Mouse (Mus musculus) liver, adult 2 months (tissue): Measurements from ENCODE around the gene Ccsap. TPM values are rescaled to one million over a fixed set of nuclear protein-coding genes. Genes with fewer than 3 reads are reported as not detected.

ENCODE experiments used
- DNase-seq: peaks from one replicate; pipeline ENCODE4 v3.0.0-alpha.2; 2011; ENCODE audit warnings: low read depth, low spot score; ENCODE audit errors: extremely low read depth
- H3K27ac ChIP-seq: fragments of 200-500 bp; replicated peaks from 2 replicates; pipeline ENCODE4 v1.5.1; 2012; ENCODE audit warnings: low read depth, mild to moderate bottlenecking, control low read depth, inconsistent platforms, low read length; ENCODE audit not compliant: insufficient read depth
- H3K27me3 ChIP-seq: fragments of 200-500 bp; 2 replicates; pipeline ENCODE4 v1.6.1; 2012; ENCODE audit warnings: mild to moderate bottlenecking, moderate library complexity, low read length, inconsistent platforms; ENCODE audit not compliant: control insufficient read depth, insufficient read depth
- H3K36me3 ChIP-seq: fragments of 200-500 bp; 2 replicates; pipeline ENCODE4 v1.6.1; 2012; ENCODE audit warnings: low read length, inconsistent platforms; ENCODE audit not compliant: control insufficient read depth, insufficient read depth
- H3K4me1 ChIP-seq: fragments of 200-500 bp; 2 replicates; pipeline ENCODE4 v1.6.1; 2011; ENCODE audit warnings: low read length; ENCODE audit not compliant: control insufficient read depth, insufficient read depth
- H3K4me3 ChIP-seq: fragments of 200-500 bp; 2 replicates; pipeline ENCODE4 v1.5.1; 2011; ENCODE audit warnings: low read depth, mild to moderate bottlenecking, control low read depth, low read length, moderate library complexity; ENCODE audit not compliant: insufficient read depth
- H3K79me2 ChIP-seq: fragments of 200-500 bp; 2 replicates; pipeline ENCODE4 v1.6.1; 2012; ENCODE audit warnings: inconsistent platforms, mild to moderate bottlenecking, low read length, moderate library complexity; ENCODE audit not compliant: control insufficient read depth, insufficient read depth
- H3K9ac ChIP-seq: fragments of 200-500 bp; 2 replicates; pipeline ENCODE4 v1.6.1; 2012; ENCODE audit warnings: low read depth, mild to moderate bottlenecking, control low read depth, inconsistent platforms, low read length
- CTCF ChIP-seq: fragments of 200-500 bp; IDR thresholded peaks from 2 replicates; pipeline ENCODE4 v1.5.1; 2011; ENCODE audit warnings: low read depth, low read length, control low read depth
- POLR2A ChIP-seq: fragments of 200-500 bp; IDR thresholded peaks from 2 replicates; pipeline ENCODE4 v1.6.1; 2011; ENCODE audit warnings: low read length, control low read depth; ENCODE audit not compliant: insufficient read depth; ENCODE audit errors: extremely low read depth
- WGBS: fragments of 180-500 bp; shearing (Covaris S2); methylation state at CpG from one replicate; pipeline ENCODE4 v1.1.7; 2018; 5-methylcytosine and 5-hydroxymethylcytosine counted together
- polyA plus RNA-seq: library from polyadenylated mRNA; depleted of rRNA; stranded (reverse); fragments of >200 nt; gene quantifications from 2 replicates; pipeline ENCODE4 v1.2.3, GENCODE M21; 2012
- total RNA-seq: library from RNA; depleted of rRNA; stranded (reverse); fragments of >200 nt; gene quantifications from 2 replicates; pipeline ENCODE4 v1.2.3, GENCODE M21; 2014

The Ccsap gene
- total and polyA plus RNA-seq, 2 experiments = 0.09 to 0.12 TPM

- Histone ChIP-seq H3K4me3 (no peak overlapping the region), H3K79me2 (no peaks in the 10 kb centered on the region), H3K27me3 (no peaks in the 10 kb centered on the region), H3K27ac (no peak overlapping the region), H3K9ac (no peak overlapping the region), H3K36me3 (peaks cover 1% of the 10 kb centered on the region; the same call in 1 of the 2 replicates), H3K4me1 (no peaks in the 10 kb centered on the region)
- 79% methylated on average over 15 of the region's 15 CpGs for WGBS
- DNase-seq = peak; percentile 57
- TF ChIP-seq CTCF (no peak), POLR2A (no peak)
These were observed 19.2 kb downstream of the Ccsap start for GRCm38 (mm10) chr8:123840578-123841345.

- H3K4me3 ChIP-seq = no peak overlapping the region
- no peak overlapping the region for H3K27ac ChIP-seq
- no peak overlapping the region for H3K9ac ChIP-seq
- H3K27me3 ChIP-seq = no peaks in the 10 kb centered on the region
- H3K36me3 ChIP-seq = peaks cover 15% of the 10 kb centered on the region; the same call in 1 of the 2 replicates
- no peak for DNase-seq
- H3K4me1 ChIP-seq = no peaks in the 10 kb centered on the region
- H3K79me2 ChIP-seq = no peaks in the 10 kb centered on the region
- TF ChIP-seq POLR2A (no peak), CTCF (no peak)
- whole genome bisulfite sequencing = 72% methylated on average over 9 of the region's 9 CpGs
These were observed 21.5 kb downstream of the Ccsap start for GRCm38 (mm10) chr8:123838496-123838895.

- 90% methylated on average over 6 of the region's 6 CpGs for WGBS
- no peaks in the 10 kb centered on the region for H3K27me3 ChIP-seq
- H3K36me3 ChIP-seq = peaks cover 23% of the 10 kb centered on the region; the same call in 1 of the 2 replicates
These were observed 23.7 kb downstream of the Ccsap start for GRCm38 (mm10) chr8:123836354-123836753.

DNA sequence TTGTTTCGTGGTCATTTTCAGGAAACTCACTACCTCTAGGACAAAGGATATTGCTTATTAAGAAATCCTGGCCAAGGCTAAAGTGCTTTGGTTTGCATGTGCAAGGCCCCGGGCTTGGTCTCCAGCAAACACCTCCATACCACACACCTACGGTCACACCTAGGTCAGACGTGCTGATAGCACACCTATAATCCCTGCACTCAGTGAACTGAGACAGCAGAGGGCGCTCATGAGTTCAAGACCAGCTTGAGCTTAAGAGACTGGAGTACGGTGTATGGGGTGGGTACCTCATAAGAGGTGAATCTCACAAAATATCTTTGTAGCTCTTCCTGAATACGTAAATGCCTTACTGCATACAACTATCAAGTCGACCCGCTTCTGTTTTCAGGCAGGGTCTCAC, 24.6 kb downstream of the Ccsap start:
- no peaks in the 10 kb centered on the region for H3K79me2 ChIP-seq
- peak; percentile 47 for DNase-seq
- H3K4me3 ChIP-seq = no peak overlapping the region
- H3K27me3 ChIP-seq = no peaks in the 10 kb centered on the region
- H3K4me1 ChIP-seq = no peaks in the 10 kb centered on the region
- H3K9ac ChIP-seq = no peak overlapping the region
- TF ChIP-seq POLR2A (no peak), CTCF (peak; percentile 63; the same call in 1 of the 2 replicates)
- H3K36me3 ChIP-seq = peaks cover 25% of the 10 kb centered on the region; the same call in 1 of the 2 replicates
- 71% methylated on average over 9 of the region's 9 CpGs for WGBS
- no peak overlapping the region for H3K27ac ChIP-seq

More at GRCm38 (mm10) chr8:123836354-123836753, 23.7 kb downstream of the Ccsap start:
- no peak for TF ChIP-seq CTCF
- Histone ChIP-seq H3K9ac (no peak overlapping the region), H3K4me3 (no peak overlapping the region), H3K79me2 (no peaks in the 10 kb centered on the region), H3K4me1 (no peaks in the 10 kb centered on the region), H3K27ac (no peak overlapping the region)
- no peak for DNase-seq

DNA sequence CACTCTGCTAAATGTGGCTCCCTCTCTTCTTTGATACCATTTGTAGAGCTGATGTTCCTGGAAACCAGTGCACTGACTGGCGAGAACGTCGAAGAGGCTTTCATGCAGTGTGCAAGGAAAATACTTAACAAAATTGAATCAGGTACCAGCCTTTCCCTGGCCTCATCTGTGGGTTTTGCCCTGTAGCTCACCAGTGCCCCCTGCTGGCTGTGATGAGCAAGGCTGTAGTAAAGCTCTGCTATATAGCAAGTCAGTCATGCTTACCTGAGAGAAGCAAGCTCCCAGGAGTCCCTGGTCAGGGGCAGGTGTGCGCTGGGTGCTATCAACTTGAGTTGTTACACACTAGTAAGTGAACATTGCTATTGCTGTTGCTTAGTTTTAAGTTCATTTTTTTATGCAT, 27.3 kb downstream of the Ccsap start:
- no peaks in the 10 kb centered on the region for H3K27me3 ChIP-seq
- no peak overlapping the region for H3K4me3 ChIP-seq
- no peaks in the 10 kb centered on the region for H3K79me2 ChIP-seq
- TF ChIP-seq POLR2A (no peak), CTCF (peak; percentile 94)
- H3K9ac ChIP-seq = no peak overlapping the region
- 83% methylated on average over 4 of the region's 4 CpGs for WGBS
- no peak overlapping the region for H3K27ac ChIP-seq
- H3K4me1 ChIP-seq = no peaks in the 10 kb centered on the region
- H3K36me3 ChIP-seq = peaks cover 42% of the 10 kb centered on the region; the same call in 1 of the 2 replicates
- DNase-seq = peak; percentile 52

- Histone ChIP-seq H3K79me2 (no peaks in the 10 kb centered on the region), H3K36me3 (peaks cover 29% of the 10 kb centered on the region; the same call in 1 of the 2 replicates), H3K27me3 (no peaks in the 10 kb centered on the region), H3K4me3 (no peak overlapping the region), H3K4me1 (no peaks in the 10 kb centered on the region), H3K9ac (no peak overlapping the region), H3K27ac (no peak overlapping the region)
- TF ChIP-seq CTCF = no peak
- TF ChIP-seq POLR2A = no peak
- 94% methylated on average over 13 of the region's 13 CpGs for WGBS
- no peak for DNase-seq
These were observed 32.5 kb downstream of the Ccsap start for GRCm38 (mm10) chr8:123827523-123827922.
